Mouse (Mus musculus) lung, postnatal 14 days (tissue): ENCODE results near the gene Hist2h2bb.
"Not testable (repeated sequence)": the region's sequence is repeated elsewhere in the genome, so short reads cannot be mapped to it uniquely, and the experiment has no call there.

Experiments used
- DNase-seq: peaks from one replicate; pipeline ENCODE4 v3.0.0; 2021

Hist2h2bb gene

GRCm38 (mm10) chr3:96240799-96241197 is 28.8 kb upstream of the Hist2h2bb start:
- DNase-seq = no peak

GRCm38 (mm10) chr3:96243921-96244572 is 25.5 kb upstream of the Hist2h2bb start:
- DNase-seq = no peak

- DNase-seq = peak; percentile 81
Measured at GRCm38 (mm10) chr3:96245003-96245886, 24.3 kb upstream of the Hist2h2bb start, which contains the start of gene Hist2h2aa1. Gene Hist2h2aa1 (plus strand): TSS chr3:96245497.

- not testable (repeated sequence) for DNase-seq
Measured at GRCm38 (mm10) chr3:96246018-96246417, 23.5 kb upstream of the Hist2h2bb start.

- DNase-seq = not testable (repeated sequence)
Measured at GRCm38 (mm10) chr3:96246427-96246856, 23.1 kb upstream of the Hist2h2bb start, which contains the start of gene Hist2h3c1. Gene Hist2h3c1 (plus strand): TSS chr3:96246685.

GRCm38 (mm10) chr3:96247356-96248140 is 22.0 kb upstream of the Hist2h2bb start:
- no peak for DNase-seq

- no peak for DNase-seq
Measured at GRCm38 (mm10) chr3:96248141-96249033, 21.2 kb upstream of the Hist2h2bb start.

GRCm38 (mm10) chr3:96249034-96249345 is 20.6 kb upstream of the Hist2h2bb start:
- no peak for DNase-seq

- DNase-seq = no peak
Measured at GRCm38 (mm10) chr3:96250890-96251289, 18.7 kb upstream of the Hist2h2bb start.

- DNase-seq = no peak
Measured at GRCm38 (mm10) chr3:96251787-96252186, 17.8 kb upstream of the Hist2h2bb start.

GRCm38 (mm10) chr3:96254683-96255355 is 14.7 kb upstream of the Hist2h2bb start:
- DNase-seq = no peak

GRCm38 (mm10) chr3:96255926-96256593 is 13.5 kb upstream of the Hist2h2bb start:
- no peak for DNase-seq

GRCm38 (mm10) chr3:96257190-96257589 is 12.4 kb upstream of the Hist2h2bb start:
- no peak for DNase-seq

GRCm38 (mm10) chr3:96260220-96260619 is 9.3 kb upstream of the Hist2h2bb start:
- no peak for DNase-seq

GRCm38 (mm10) chr3:96261623-96262022 is 7.9 kb upstream of the Hist2h2bb start:
- DNase-seq = no peak

GRCm38 (mm10) chr3:96262216-96262875 is 7.2 kb upstream of the Hist2h2bb start:
- DNase-seq = peak; percentile 85

GRCm38 (mm10) chr3:96262979-96263550 is 6.5 kb upstream of the Hist2h2bb start, which contains the start of gene Hist2h4:
Gene Hist2h4 (minus strand): TSS chr3:96263311.
- DNase-seq = peak; percentile 96

- DNase-seq = peak; percentile 57
Measured at GRCm38 (mm10) chr3:96263558-96264403, 5.8 kb upstream of the Hist2h2bb start.

- DNase-seq = no peak
Measured at GRCm38 (mm10) chr3:96264404-96264949, 5.1 kb upstream of the Hist2h2bb start.
